Mouse (Mus musculus) left cerebral cortex, postnatal 10 days (tissue): ENCODE data around the gene Il18bp. TPM values are rescaled to one million over a fixed set of nuclear protein-coding genes. Genes with fewer than 3 reads are reported as not detected.
A peak's percentile ranks its signal among the peaks of the same experiment; 100 is the strongest.

Source experiments
- DNase-seq, 2 experiments: peaks; one replicate each; pipeline ENCODE4 v3.0.0; 2021 to 2022; ENCODE audit warnings: low spot score in 2 of 2, mixed read lengths in 1 of 2; ENCODE audit errors: extremely low spot score in 1 of 2
- intact Hi-C: fragments of 180-260 bp; cut with DNase I; formaldehyde crosslinking; loops from one replicate; pipeline ENCODE4 v1.15.1; 2025
- total RNA-seq, 2 experiments: library from RNA; stranded (reverse); gene quantifications; 2 replicates each; pipeline ENCODE4 v1.2.3; 2021

The Il18bp gene
- total RNA-seq, 2 experiments from 2014 or later: 8.6 to 10.1 TPM

DNA sequence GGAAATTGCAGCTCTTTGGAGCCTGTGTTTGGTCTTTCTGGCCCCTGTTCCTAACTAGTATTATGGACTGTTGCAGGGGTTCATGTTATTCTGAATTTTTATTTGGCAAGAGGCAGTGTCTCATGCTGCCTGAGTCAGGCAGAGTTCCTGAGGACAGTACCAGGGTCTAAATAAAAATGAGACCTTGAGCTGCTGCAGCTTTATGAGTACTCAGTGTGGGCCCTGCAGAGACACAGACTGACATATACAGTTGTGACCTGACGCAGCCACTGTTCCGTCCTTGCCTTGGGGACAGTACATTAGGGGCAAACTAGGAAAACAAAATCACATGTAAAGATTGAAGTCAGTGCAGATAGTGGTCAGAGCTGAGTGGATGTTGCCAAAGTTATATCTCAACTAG, 3.5 kb downstream of the Il18bp start:
- intact Hi-C loops: loop anchor here (5.0 kb wide), 1 partner anchor 52 kb away; the partner anchor contains the start of genes Rnf121, Xndc1 and Xntrpc

DNA sequence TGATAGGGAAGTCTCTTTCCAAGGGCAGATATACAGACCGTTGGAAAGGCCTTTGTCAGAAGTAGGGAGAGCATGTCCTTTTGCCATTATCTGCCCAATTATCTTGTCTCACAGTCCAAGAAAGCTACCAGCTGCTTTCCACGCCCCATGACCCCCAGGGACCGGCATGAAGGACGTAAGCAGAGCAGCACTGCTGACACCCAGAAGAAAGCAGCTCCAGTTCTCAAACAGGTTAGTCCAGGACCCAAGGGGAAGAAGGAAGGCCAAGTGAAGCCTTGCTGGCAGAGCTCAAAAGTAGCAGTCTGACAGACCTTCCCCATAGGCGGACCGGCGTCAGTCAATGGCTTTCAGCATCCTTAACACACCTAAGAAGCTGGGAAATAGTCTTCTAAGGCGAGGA, 5.1 kb downstream of the Il18bp start:
- DNase-seq: no peak

More for the DNA sequence above, 3.5 kb downstream of the Il18bp start:
- DNase-seq: no peak

DNA sequence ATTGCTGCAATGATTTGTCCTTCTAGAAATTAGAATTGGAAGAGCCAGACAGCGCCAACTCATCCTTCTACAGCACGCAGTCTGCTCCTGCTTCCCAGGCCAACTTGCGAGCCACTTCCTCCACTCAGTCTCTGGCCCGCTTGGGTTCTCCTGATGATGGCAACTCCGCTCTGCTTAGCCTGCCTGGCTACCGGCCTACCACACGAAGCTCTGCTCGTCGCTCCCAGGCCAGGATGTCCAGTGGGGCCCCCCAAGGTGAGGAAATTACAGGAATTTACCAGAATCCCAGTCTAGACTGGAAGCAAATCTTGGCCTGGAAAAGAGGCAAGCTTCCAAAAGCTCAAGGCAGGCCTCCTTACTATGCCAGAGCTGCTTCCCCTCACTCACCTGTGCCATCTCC, 6.6 kb downstream of the Il18bp start:
- DNase-seq: no peak
- intact Hi-C loops: loop anchor here (5.0 kb wide), 1 partner anchor 55 kb away; the partner anchor contains the start of genes Rnf121, Xndc1 and Xntrpc

More for the DNA sequence above, 5.1 kb downstream of the Il18bp start:
- intact Hi-C loops: loop anchor here (5.0 kb wide), 1 partner anchor 54 kb away; the partner anchor contains the start of genes Rnf121, Xndc1 and Xntrpc

DNA sequence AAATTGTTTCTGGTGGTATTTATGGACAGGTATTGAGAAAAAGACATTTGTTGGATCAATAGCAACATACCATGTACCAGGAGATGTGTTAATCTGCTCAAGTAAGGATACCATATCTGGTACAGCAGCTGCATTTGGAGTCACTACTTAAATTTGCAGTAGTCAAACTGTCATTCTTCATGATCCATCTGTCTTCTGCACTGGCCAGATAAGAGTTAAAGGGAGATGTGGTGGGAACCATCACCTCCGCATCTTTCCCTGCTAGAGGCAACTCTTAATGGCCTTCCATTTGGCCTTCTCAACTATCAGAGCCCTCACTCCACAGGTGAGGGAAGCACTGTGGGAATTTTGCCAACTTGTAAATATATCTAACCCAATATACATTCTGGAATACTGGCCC, 12.0 kb downstream of the Il18bp start:
- intact Hi-C loops: no loop called here
- DNase-seq: no peak

DNA sequence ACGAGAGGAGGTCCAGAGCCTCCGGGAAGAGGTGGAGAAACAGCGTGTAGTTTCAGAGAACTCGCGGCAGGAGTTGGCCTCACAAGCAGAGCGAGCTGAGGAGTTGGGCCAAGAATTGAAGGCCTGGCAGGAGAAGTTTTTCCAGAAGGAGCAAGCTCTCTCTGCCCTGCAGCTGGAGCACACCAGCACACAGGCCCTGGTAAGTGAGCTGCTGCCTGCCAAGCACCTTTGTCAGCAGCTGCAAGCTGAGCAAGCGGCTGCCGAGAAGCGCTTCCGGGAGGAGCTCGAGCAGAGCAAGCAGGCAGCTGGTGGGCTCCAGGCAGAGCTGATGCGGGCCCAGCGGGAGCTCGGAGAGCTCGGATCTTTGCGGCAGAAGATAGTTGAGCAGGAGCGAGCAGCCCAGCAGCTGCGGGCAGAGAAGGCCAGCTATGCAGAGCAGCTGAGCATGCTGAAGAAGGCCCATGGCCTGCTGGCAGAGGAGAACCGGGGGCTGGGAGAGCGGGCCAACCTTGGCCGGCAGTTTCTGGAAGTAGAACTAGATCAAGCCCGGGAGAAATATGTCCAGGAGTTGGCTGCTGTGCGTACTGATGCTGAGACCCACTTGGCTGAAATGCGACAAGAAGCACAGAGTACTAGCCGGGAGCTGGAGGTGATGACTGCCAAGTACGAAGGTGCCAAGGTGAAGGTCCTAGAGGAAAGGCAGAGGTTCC, 17.4 kb downstream of the Il18bp start:
- DNase-seq: peak in 1 of 2 experiments; percentile 76
- intact Hi-C loops: no loop called here

DNA sequence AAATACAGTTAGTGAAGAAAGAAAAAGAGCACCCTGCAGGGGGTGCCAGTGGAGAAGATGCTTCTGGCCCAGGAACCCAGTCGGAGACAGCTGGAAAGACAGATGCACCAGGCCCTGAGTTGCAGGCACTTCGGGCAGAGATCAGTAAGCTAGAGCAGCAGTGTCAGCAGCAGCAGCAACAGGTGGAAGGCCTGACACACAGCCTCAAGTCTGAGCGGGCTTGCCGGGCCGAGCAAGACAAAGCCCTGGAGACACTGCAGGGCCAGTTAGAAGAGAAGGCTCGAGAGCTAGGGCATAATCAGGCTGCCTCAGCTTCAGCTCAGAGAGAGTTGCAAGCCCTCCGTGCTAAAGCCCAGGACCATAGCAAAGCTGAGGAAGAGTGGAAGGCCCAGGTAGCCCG, 18.2 kb downstream of the Il18bp start:
- intact Hi-C loops: no loop called here

GRCm38 (mm10) chr7:101999461-102000151, 18.9 kb downstream of the Il18bp start:
- DNase-seq: no peak
- intact Hi-C loops: loop anchor here (2.0 kb wide), 1 partner anchor 79 kb away; no protein-coding TSS in a partner anchor

More for the DNA sequence above, 18.2 kb downstream of the Il18bp start:
- no peak for DNase-seq

DNA sequence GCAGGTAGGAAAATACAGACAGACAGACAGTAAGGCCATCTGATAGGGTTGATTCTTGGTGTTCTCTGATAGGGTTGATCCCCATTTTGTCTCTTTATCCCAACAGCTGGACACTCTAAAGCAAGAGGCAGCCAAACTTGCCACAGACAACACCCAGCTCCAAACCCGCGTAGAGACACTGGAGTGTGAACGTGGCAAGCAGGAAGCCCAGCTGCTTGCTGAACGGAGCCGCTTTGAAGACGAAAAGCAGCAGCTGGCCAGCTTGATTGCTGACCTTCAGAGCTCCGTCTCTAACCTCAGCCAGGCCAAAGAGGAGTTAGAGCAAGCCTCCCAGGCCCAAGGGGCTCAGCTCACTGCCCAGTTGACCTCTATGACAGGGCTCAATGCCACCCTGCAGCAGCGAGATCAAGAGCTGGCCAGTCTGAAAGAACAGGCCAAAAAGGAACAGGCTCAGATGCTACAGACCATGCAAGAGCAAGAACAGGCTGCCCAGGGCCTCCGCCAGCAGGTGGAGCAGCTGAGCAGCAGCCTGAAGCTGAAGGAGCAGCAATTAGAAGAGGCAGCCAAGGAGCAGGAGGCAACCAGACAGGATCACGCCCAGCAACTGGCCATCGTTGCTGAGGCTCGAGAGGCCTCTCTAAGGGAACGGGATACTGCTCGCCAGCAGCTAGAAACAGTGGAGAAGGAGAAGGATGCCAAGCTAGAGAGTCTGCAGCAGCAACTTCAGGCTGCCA, 20.1 kb downstream of the Il18bp start:
- peak; percentile 78 to 88 for DNase-seq
- intact Hi-C loops: loop anchor here (2.0 kb wide), 1 partner anchor 80 kb away; no protein-coding TSS in a partner anchor

- DNase-seq: no peak
- intact Hi-C loops: no loop called here
Measured at GRCm38 (mm10) chr7:101994241-101994640, 24.2 kb downstream of the Il18bp start.

- no peak for DNase-seq
- intact Hi-C loops: no loop called here
Measured at GRCm38 (mm10) chr7:101985081-101985480, 33.4 kb downstream of the Il18bp start.

GRCm38 (mm10) chr7:101982735-101983134, 35.8 kb downstream of the Il18bp start:
- intact Hi-C loops: no loop called here
- no peak for DNase-seq

GRCm38 (mm10) chr7:101974505-101974904, 44.0 kb downstream of the Il18bp start:
- intact Hi-C loops: no loop called here
- peak in 1 of 2 experiments; percentile 44 for DNase-seq

DNA sequence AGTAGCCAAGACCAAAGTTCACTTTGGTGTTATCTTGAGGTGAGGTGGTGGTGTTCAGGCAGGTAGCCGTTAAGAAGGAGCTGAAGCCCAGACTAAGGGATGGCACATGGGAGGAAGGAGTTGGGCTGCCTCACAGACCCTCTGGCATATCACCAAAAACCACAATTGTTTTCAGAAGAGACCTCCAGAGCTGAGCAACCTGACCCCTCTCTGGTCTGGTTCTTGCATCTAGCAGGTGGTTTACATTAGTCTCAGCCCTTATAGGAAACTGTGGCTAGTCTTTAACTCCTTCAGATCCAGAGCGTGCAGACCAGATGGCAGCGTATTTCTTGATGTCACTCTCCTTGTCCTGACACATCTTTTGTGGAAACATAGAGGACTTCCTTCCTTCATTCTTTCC, 44.8 kb downstream of the Il18bp start:
- intact Hi-C loops: no loop called here
- DNase-seq: no peak

- no peak for DNase-seq
- intact Hi-C loops: no loop called here
Measured at GRCm38 (mm10) chr7:101971721-101972120, 46.8 kb downstream of the Il18bp start.

DNA sequence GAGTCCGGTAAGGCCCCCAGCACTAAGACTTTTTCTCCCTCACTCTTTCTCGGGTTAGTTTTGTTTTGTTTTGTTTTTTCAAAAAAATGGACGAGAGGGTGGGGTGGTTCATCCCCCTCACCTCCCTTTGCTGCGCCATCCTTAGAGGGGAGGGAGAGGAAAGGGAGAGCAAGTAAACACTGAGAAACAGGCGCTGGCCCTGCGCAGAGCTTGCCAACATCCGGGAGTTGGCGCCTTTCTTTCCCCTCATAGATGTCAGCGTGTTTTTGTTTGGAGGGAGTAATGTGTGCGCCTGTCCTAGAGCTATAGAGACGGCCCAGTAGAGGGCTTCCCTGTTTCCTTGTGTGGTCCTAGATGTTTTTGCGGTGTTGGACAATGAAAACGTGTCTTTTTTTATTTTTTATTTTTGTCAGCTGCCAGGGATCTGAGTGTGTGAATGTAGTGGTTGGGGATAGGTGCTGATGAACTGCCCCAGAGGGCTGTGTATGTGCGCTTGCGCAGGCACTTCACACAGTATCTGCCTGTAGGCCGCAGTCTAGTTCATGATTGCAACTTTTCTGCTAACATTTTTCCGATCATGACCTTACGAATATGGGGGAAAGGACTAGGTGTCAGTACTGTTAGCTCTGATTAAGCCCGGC, 47.5 kb downstream of the Il18bp start:
- intact Hi-C loops: no loop called here
- DNase-seq: peak; percentile 63 to 88

- intact Hi-C loops: no loop called here
- peak; percentile 87 to 95 for DNase-seq
Measured at GRCm38 (mm10) chr7:101970429-101970775, 48.1 kb downstream of the Il18bp start.

GRCm38 (mm10) chr7:101969694-101970428, 48.6 kb downstream of the Il18bp start:
- peak; percentile 63 to 93 for DNase-seq
- intact Hi-C loops: no loop called here

DNA sequence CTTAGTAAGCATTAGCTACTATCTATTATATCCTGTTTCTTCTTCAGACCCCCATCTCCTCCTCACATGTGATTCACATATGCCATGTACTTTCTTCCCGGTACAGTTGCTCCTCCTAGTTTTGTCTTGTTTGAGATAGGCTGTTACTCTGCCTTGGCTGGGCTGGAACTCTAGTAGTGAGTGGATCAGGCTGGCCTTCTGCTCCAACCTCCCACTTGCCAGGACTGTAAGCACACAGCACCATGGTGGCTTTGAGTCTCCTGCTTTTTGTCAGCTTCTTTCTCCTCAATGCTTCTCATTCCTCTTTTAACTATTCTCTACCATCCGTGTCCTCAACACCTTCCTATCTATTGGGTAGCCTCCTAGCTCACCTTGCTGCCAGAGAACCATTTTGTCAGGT, 49.7 kb downstream of the Il18bp start:
- DNase-seq: no peak
- intact Hi-C loops: no loop called here
